Mouse (Mus musculus) heart, adult 2 months (tissue): Measurements from ENCODE around the gene Mitf.

ENCODE experiments used
- EP300 ChIP-seq: fragments of 200-500 bp; IDR thresholded peaks from 2 replicates; pipeline ENCODE4 v1.6.1; 2011; ENCODE audit warnings: low read depth, low read length, control low read depth; ENCODE audit not compliant: insufficient read depth
- POLR2A ChIP-seq: fragments of 200-500 bp; IDR thresholded peaks from 2 replicates; pipeline ENCODE4 v1.6.1; 2011; ENCODE audit warnings: mild to moderate bottlenecking, low read depth, low read length, control low read depth; ENCODE audit not compliant: insufficient read depth

GRCm38 (mm10) chr6:97937139-97937538 is 130.3 kb downstream of the Mitf start:
- TF ChIP-seq EP300, result no peak
- no peak for TF ChIP-seq POLR2A
